Mouse (Mus musculus): ENCODE data around the gene Cd38. TPM values are rescaled to one million over a fixed set of nuclear protein-coding genes. Genes with fewer than 3 reads are reported as not detected.
"Not testable (repeated sequence)": the region's sequence is repeated elsewhere in the genome, so short reads cannot be mapped to it uniquely, and the experiment has no call there.

Gene Cd38
- total RNA-seq, 2 experiments from 2014 or later = 0.26 TPM; not detected in 1

- peak; percentile 53 for ATAC-seq (replicated peaks; ENCODE audit: poor library complexity, severe bottlenecking)
Observed at GRCm38 (mm10) chr5:43853868-43854488, 14.4 kb upstream of the Cd38 start.

- peak; percentile 96 for ATAC-seq (replicated peaks; ENCODE audit: poor library complexity, severe bottlenecking)
Observed at GRCm38 (mm10) chr5:43855769-43856168, 12.6 kb upstream of the Cd38 start.

DNA sequence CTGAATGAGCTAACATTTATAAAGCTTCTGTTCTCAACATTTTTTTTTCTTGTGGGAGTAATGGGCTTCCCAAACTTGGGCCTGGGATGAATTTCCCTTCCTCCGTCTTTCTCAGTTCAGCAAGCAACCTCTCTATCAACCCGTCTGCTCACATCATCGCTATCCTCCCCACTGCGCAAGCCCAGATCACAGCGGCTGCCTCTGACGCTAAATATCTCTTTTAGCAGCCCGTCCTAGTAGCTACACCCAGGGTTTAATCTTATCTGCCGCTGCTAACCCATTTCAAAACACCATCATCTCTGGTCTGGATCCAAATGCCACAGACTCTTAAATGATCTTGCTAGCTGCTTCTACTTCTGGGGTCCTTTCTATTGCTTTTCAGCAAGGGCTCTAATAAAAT lies 8.7 kb upstream of the Cd38 start:
- no peak for ATAC-seq (replicated peaks; ENCODE audit: poor library complexity, severe bottlenecking)

DNA sequence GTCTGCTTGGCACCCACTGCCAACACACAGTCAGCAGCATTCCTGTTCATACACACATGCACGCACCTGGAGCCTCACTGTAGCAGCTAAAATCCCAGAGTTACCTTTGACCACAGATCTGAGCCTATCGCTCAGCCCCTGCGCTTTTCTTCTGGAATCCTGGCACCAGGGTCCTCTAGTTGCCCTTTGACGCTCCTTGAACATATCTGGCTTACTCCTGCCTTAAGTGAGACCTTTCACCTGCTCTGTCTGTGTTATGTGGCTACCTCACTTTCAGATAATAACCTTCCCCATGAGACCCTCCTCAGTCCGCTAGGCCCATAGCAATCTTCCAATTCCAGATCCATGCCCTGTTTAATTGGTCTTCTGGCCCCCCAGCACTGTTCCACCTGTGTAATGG lies 8.3 kb upstream of the Cd38 start:
- ATAC-seq (replicated peaks; ENCODE audit: poor library complexity, severe bottlenecking) = no peak

- ATAC-seq (replicated peaks; ENCODE audit: poor library complexity, severe bottlenecking) = peak; percentile 33; the same call in 1 of the 2 replicates
Observed at GRCm38 (mm10) chr5:43860670-43861431, 7.5 kb upstream of the Cd38 start.

GRCm38 (mm10) chr5:43863642-43864041 lies 4.7 kb upstream of the Cd38 start:
- no peak for ATAC-seq (replicated peaks; ENCODE audit: poor library complexity, severe bottlenecking)

DNA sequence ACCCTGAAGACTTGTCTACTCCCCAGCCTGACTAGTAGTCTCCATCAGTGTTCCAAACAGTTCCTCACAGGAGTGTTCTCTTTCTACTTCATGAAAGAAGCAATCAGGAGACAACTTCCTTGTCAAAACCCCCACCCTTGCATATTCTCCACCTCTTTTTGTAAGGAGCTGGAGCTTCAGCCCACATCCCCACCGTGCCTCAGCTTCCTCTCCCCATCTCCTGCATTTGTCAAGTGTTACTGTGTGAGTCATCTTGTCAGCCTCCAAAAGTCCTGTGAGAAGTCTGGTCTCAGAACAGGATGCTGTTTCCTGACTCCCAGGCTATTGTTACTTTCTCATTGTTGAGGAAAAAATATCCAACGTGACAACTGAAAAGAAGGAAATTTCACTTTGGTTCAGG lies 3.0 kb upstream of the Cd38 start:
- no peak for ATAC-seq (replicated peaks; ENCODE audit: poor library complexity, severe bottlenecking)

GRCm38 (mm10) chr5:43868711-43869600 lies 603 bp downstream of the Cd38 start:
- peak; percentile 46 for ATAC-seq (replicated peaks; ENCODE audit: poor library complexity, severe bottlenecking)

GRCm38 (mm10) chr5:43871845-43872244 lies 3.5 kb downstream of the Cd38 start:
- ATAC-seq (replicated peaks; ENCODE audit: poor library complexity, severe bottlenecking) = peak; percentile 70

DNA sequence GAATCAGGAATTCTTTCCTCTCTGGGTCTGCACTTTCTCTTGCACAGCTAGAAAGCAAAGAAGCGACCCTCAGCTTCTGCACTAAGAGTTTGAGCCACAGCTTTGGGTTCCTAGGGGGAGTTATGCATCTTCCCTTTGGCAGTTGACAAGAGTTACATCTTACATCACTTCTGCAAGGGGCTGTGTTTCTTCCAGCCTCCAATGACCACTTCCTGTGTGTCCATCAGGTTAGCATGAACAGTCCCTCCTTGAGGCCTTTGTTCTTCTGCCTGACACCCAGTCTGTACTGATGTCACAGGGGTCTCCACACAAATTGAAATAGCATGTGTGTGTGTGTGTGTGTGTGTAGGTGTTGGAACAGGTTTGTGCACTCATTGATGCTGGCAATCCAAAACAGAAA lies 4.3 kb downstream of the Cd38 start:
- ATAC-seq (replicated peaks; ENCODE audit: poor library complexity, severe bottlenecking) = peak; percentile 70

DNA sequence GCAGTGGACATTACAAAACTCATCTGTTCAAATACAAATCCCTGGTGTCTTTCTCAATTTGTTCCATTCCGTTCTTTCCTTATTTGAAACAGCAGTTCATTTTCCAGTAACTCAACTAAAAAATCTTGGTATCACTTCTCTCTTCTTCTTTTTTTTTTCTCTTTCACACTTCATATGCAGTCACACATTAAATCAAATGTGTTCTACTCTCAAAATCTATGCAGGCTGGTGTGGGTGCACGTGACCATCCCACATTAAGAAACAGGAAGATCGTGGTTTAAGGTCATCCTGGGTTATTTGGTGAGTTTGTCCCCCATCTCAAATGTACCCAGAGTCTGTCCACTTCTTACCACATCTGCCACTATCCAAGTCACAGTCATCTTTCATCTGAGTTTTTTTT lies 13.7 kb downstream of the Cd38 start:
- ATAC-seq (replicated peaks; ENCODE audit: poor library complexity, severe bottlenecking) = peak; percentile 81

DNA sequence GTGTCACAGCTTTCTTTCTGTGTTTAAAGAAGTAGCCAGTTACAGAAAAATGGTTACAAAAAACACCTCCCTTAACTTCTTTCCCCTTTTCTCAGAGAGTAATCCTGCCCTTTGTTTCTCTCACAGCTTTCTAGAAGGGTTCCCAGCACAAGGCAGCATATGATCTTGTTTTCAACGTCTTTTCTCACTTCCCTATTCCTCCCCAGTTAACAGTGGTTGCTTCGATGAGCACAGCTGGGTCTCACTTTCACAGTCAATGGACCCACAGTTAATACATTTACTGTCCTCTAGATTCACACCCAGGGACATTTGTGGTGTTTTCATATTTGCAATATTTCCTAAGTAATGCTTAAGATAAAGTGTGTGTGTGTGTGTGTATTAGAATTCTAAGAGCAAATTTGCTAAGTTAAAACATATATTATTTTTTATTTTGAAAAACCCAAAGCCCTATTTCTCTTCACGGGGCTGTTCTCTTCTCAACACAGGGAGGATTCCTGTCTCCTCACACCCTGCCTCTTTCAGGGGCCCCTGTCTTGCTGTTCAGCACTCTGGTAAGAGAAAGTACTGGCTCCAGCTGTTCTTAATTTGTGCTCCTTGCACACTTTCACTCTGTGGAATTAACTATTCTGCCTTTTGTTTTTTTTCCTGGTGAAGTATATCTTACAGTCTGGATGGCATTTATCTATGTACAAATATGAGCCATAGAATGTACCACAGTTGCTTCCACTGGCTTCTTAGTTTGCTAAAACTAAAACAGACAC lies 16.9 kb downstream of the Cd38 start:
- peak; percentile 68 for ATAC-seq (replicated peaks; ENCODE audit: poor library complexity, severe bottlenecking)

DNA sequence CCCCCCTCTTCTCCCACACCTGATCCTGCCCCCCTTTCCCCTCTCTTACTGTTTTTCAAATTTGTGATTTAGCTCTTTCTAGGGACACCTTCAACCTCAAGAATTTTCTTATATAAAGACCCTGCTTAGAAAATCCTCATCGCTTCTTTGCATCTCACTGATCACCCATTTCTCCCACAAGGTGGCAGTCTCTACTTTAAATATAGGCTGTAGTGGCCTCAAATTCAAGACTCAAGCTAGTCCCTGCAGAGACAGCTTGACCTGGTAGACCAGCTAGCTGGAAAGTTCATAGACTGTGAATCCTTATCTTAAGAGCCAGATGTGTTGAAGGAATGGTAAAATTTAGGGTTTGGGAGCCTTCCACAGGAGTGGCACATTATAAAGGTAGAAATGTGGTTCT lies 24.0 kb downstream of the Cd38 start:
- ATAC-seq (replicated peaks; ENCODE audit: poor library complexity, severe bottlenecking) = peak; percentile 78

DNA sequence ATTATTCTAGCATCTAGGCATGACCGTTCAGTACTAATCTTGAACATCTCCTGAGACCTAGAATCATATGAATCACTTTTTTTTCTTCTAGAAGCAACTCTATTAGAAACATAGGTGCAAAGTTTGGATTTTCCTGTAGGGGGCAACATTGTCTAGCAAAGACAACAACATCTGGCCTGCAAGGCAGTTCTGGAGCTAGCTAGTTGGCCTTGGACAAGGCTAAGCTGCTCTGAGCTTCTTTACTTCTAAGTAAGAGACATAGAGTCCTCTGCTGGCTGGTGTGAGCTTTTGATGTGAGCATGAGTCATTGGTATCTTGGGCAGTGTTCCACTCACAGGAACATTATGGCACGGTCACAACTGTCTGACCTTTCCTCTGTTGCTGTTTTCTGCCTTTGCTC lies 25.8 kb downstream of the Cd38 start:
- peak; percentile 75 for ATAC-seq (replicated peaks; ENCODE audit: poor library complexity, severe bottlenecking)

DNA sequence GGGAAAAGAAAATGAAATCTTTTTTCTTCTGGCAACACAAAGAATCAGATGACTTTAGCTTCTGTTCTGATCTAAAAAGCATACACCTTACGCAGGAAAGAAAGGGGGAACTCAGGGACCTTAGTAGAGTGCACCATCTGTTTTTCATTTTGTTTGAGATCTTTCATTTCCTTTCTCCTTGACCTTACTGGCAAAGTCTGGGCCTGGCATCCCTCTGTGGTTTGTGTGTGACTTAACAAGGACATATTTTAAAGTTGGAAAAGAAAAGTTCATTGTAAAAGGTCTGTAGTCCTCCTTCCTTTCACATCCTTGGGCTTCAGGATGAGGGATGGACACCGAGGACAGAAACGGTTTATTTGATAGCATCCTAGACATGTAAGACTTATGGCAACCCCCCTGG lies 27.6 kb downstream of the Cd38 start:
- no peak for ATAC-seq (replicated peaks; ENCODE audit: poor library complexity, severe bottlenecking)

- no peak for ATAC-seq (replicated peaks; ENCODE audit: poor library complexity, severe bottlenecking)
Observed at GRCm38 (mm10) chr5:43904685-43905084, 36.3 kb downstream of the Cd38 start.

DNA sequence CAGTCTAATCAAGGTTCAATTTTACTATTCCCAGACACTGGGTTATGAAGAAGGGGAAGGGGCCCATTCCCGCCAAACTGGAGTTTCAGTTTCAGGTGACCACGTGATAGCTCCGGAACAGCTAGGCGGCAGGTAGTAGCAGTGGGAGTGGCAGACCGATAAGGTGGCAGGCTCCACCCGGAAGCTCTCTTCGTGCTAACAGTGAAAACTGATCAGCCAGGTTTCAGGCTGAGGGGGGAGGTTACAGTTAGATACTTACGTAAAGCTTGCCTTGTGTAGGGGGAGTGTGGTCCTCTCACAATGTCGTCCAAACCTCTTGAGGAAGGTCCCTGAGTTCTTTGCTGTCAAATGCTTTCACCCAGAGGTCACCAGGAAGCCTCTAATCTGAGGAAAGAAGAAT lies 40.9 kb downstream of the Cd38 start:
- no peak for ATAC-seq (replicated peaks; ENCODE audit: poor library complexity, severe bottlenecking)

GRCm38 (mm10) chr5:43910006-43910405 lies 41.7 kb downstream of the Cd38 start:
- ATAC-seq (replicated peaks; ENCODE audit: poor library complexity, severe bottlenecking) = no peak

DNA sequence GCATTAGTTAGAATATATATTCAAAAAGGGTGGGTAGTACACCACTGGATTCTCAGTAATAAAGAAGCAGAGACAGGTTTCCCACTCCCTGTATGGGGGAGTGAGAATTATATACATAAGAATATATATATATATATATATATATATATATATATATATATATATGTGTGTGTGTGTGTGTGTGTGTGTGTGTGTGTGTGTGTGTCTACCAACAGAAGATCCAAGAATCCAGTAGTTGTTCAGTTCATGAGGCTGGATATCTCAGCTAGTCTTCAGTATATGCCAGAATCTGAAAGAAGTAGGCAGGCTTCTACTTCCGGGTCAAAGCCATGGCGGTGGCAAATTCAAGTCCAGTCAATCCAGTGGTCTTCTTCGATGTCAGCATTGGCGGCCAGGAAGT lies 44.5 kb downstream of the Cd38 start, which contains the start of gene Gm7879:
Gene Gm7879 (plus strand): TSS at position 301 of the 400 bp plus-strand sequence.
- ATAC-seq (replicated peaks; ENCODE audit: poor library complexity, severe bottlenecking) = not testable (repeated sequence)

GRCm38 (mm10) chr5:43915261-43915886 lies 47.0 kb downstream of the Cd38 start:
- peak; percentile 81 for ATAC-seq (replicated peaks; ENCODE audit: poor library complexity, severe bottlenecking)
